Mouse (Mus musculus) cerebellum, adult 2 months (tissue): Measurements from ENCODE around the gene Gjd3.

Experiments used
- CTCF ChIP-seq: fragments of 200-500 bp; IDR thresholded peaks from 2 replicates; pipeline ENCODE4 v1.5.1; 2011; ENCODE audit warnings: low read depth, mild to moderate bottlenecking, control low read depth, low read length, moderate library complexity, borderline replicate concordance; ENCODE audit not compliant: insufficient read depth
- POLR2A ChIP-seq: fragments of 200-500 bp; IDR thresholded peaks from 2 replicates; pipeline ENCODE4 v1.6.1; 2011; ENCODE audit warnings: low read length, control low read depth, borderline replicate concordance; ENCODE audit not compliant: insufficient read depth

DNA sequence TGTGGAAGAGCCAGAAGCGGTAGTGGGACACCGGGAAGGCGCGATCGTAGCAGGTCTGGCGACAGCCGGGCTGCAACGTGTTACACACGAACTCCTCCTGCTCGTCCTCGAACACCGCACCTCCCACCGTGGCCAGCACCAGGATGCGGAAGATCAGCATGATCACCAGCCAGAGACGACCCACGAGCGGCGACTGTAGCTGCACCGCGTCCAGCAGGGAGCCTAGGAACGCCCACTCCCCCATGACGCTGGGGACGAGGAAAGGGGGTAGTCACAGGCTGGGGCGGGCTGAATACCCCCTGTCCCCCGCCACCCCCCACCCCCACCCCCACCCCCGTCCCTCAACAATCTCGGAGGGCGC is at the start of gene Gjd3:
- TF ChIP-seq CTCF (no peak), POLR2A (no peak)
